Mouse (Mus musculus): ENCODE measurements around the gene Abhd12b. TPM values are rescaled to one million over a fixed set of nuclear protein-coding genes. Genes with fewer than 3 reads are reported as not detected.
A peak's percentile ranks its signal among the peaks of the same experiment; 100 is the strongest.

Abhd12b gene
- polyA plus RNA-seq, 1 experiment = not detected

- Histone ChIP-seq H3K4me3 (ENCODE audit: insufficient read depth, low read length) (peak overlapping the region; percentile 73), H3K4me1 (ENCODE audit: control insufficient read depth, insufficient read depth, low read length) (peaks cover 2% of the 10 kb centered on the region; the same call in 1 of the 2 replicates), H3K27ac (ENCODE audit: insufficient read depth, low read length) (no peak overlapping the region)
- TF ChIP-seq POLR2A (IDR thresholded peaks at IDR 0.05; ENCODE audit: low read depth, low read length) (no peak), CTCF (IDR thresholded peaks at IDR 0.05; ENCODE audit: borderline replicate concordance, insufficient read depth, low read length) (no peak)
These were observed 41.9 kb upstream of the Abhd12b start for GRCm38 (mm10) chr12:70112090-70112383.

GRCm38 (mm10) chr12:70113351-70113750, 40.6 kb upstream of the Abhd12b start, which contains the start of gene Nin:
TSS of gene Nin (minus strand) at chr12:70113717.
- Histone ChIP-seq H3K4me3 (ENCODE audit: insufficient read depth, low read length) (no peak within 1 kb of the TSS), H3K4me1 (ENCODE audit: control insufficient read depth, insufficient read depth, low read length) (peaks cover 7% of the 10 kb centered on the region; the same call in 1 of the 2 replicates), H3K27ac (ENCODE audit: insufficient read depth, low read length) (no peak within 1 kb of the TSS)
- TF ChIP-seq CTCF (IDR thresholded peaks at IDR 0.05; ENCODE audit: borderline replicate concordance, insufficient read depth, low read length) (no peak), POLR2A (IDR thresholded peaks at IDR 0.05; ENCODE audit: low read depth, low read length) (no peak)

- Histone ChIP-seq H3K4me1 (ENCODE audit: control insufficient read depth, insufficient read depth, low read length) (peaks cover 7% of the 10 kb centered on the region; the same call in 1 of the 2 replicates), H3K4me3 (ENCODE audit: insufficient read depth, low read length) (no peak overlapping the region), H3K27ac (ENCODE audit: insufficient read depth, low read length) (no peak overlapping the region)
- no peak for TF ChIP-seq POLR2A (IDR thresholded peaks at IDR 0.05; ENCODE audit: low read depth, low read length)
- TF ChIP-seq CTCF (IDR thresholded peaks at IDR 0.05; ENCODE audit: borderline replicate concordance, insufficient read depth, low read length) = no peak
These were observed 36.8 kb upstream of the Abhd12b start for GRCm38 (mm10) chr12:70117146-70117545.

GRCm38 (mm10) chr12:70118721-70119345, 35.1 kb upstream of the Abhd12b start:
- Histone ChIP-seq H3K4me3 (ENCODE audit: insufficient read depth, low read length) (no peak overlapping the region), H3K27ac (ENCODE audit: insufficient read depth, low read length) (no peak overlapping the region), H3K4me1 (ENCODE audit: control insufficient read depth, insufficient read depth, low read length) (peaks cover 7% of the 10 kb centered on the region; the same call in 1 of the 2 replicates)
- TF ChIP-seq CTCF (IDR thresholded peaks at IDR 0.05; ENCODE audit: borderline replicate concordance, insufficient read depth, low read length) (no peak), POLR2A (IDR thresholded peaks at IDR 0.05; ENCODE audit: low read depth, low read length) (no peak)

GRCm38 (mm10) chr12:70119552-70119951, 34.4 kb upstream of the Abhd12b start:
- TF ChIP-seq CTCF (IDR thresholded peaks at IDR 0.05; ENCODE audit: borderline replicate concordance, insufficient read depth, low read length) = no peak
- no peak for TF ChIP-seq POLR2A (IDR thresholded peaks at IDR 0.05; ENCODE audit: low read depth, low read length)
- Histone ChIP-seq H3K27ac (ENCODE audit: insufficient read depth, low read length) (no peak overlapping the region), H3K4me1 (ENCODE audit: control insufficient read depth, insufficient read depth, low read length) (peaks cover 7% of the 10 kb centered on the region; the same call in 1 of the 2 replicates), H3K4me3 (ENCODE audit: insufficient read depth, low read length) (no peak overlapping the region)

- no peak overlapping the region for H3K27ac ChIP-seq (ENCODE audit: insufficient read depth, low read length)
- TF ChIP-seq CTCF (IDR thresholded peaks at IDR 0.05; ENCODE audit: borderline replicate concordance, insufficient read depth, low read length) (no peak), POLR2A (IDR thresholded peaks at IDR 0.05; ENCODE audit: low read depth, low read length) (no peak)
- no peak overlapping the region for H3K4me3 ChIP-seq (ENCODE audit: insufficient read depth, low read length)
- H3K4me1 ChIP-seq (ENCODE audit: control insufficient read depth, insufficient read depth, low read length) = peaks cover 3% of the 10 kb centered on the region
These were observed 27.3 kb upstream of the Abhd12b start for GRCm38 (mm10) chr12:70126626-70127025.

GRCm38 (mm10) chr12:70129105-70129504, 24.8 kb upstream of the Abhd12b start:
- H3K4me3 ChIP-seq (ENCODE audit: insufficient read depth, low read length) = no peak overlapping the region

GRCm38 (mm10) chr12:70131042-70131675, 22.8 kb upstream of the Abhd12b start:
- Histone ChIP-seq H3K4me3 (ENCODE audit: insufficient read depth, low read length) (no peak overlapping the region), H3K27ac (ENCODE audit: insufficient read depth, low read length) (no peak overlapping the region), H3K4me1 (ENCODE audit: control insufficient read depth, insufficient read depth, low read length) (peaks cover 3% of the 10 kb centered on the region)
- TF ChIP-seq POLR2A (IDR thresholded peaks at IDR 0.05; ENCODE audit: low read depth, low read length) (no peak), CTCF (IDR thresholded peaks at IDR 0.05; ENCODE audit: borderline replicate concordance, insufficient read depth, low read length) (no peak)

More at GRCm38 (mm10) chr12:70129105-70129504, 24.8 kb upstream of the Abhd12b start:
- peaks cover 3% of the 10 kb centered on the region for H3K4me1 ChIP-seq (ENCODE audit: control insufficient read depth, insufficient read depth, low read length)
- H3K27ac ChIP-seq (ENCODE audit: insufficient read depth, low read length) = no peak overlapping the region
- TF ChIP-seq CTCF (IDR thresholded peaks at IDR 0.05; ENCODE audit: borderline replicate concordance, insufficient read depth, low read length) (no peak), POLR2A (IDR thresholded peaks at IDR 0.05; ENCODE audit: low read depth, low read length) (no peak)

GRCm38 (mm10) chr12:70134627-70135235, 19.2 kb upstream of the Abhd12b start:
- Histone ChIP-seq H3K4me1 (ENCODE audit: control insufficient read depth, insufficient read depth, low read length) (no peaks in the 10 kb centered on the region), H3K4me3 (ENCODE audit: insufficient read depth, low read length) (no peak overlapping the region), H3K27ac (ENCODE audit: insufficient read depth, low read length) (no peak overlapping the region)
- no peak for TF ChIP-seq CTCF (IDR thresholded peaks at IDR 0.05; ENCODE audit: borderline replicate concordance, insufficient read depth, low read length)
- TF ChIP-seq POLR2A (IDR thresholded peaks at IDR 0.05; ENCODE audit: low read depth, low read length) = no peak
